Mouse (Mus musculus): Measurements from ENCODE around the gene Asb3. TPM values are rescaled to one million over a fixed set of nuclear protein-coding genes. Genes with fewer than 3 reads are reported as not detected.

Gene Asb3
- polyA plus RNA-seq, 1 experiment from 2014 or later, result 31.4 TPM

- ATAC-seq, result no peak
- H3K4me3 ChIP-seq (ENCODE audit: low read depth, low read length), result no peak overlapping the region
- no peak overlapping the region for H3K9ac ChIP-seq (ENCODE audit: low read depth, low read length)
- no peaks in the 10 kb centered on the region; the same call in 1 of the 2 replicates for H3K36me3 ChIP-seq (ENCODE audit: control insufficient read depth, insufficient read depth, low read length)
- 99% methylated on average over 3 of the region's 3 CpGs for WGBS
- no peak overlapping the region for H3K27ac ChIP-seq (ENCODE audit: low read length)
- H3K27me3 ChIP-seq (ENCODE audit: control insufficient read depth, insufficient read depth, low read depth, low read length), result no peaks in the 10 kb centered on the region
- H3K4me2 ChIP-seq (ENCODE audit: low read length), result no peak overlapping the region
- no peaks in the 10 kb centered on the region for H3K4me1 ChIP-seq (ENCODE audit: control insufficient read depth, insufficient read depth, low read length)
- H3K9me3 ChIP-seq (replicated peaks; ENCODE audit: control insufficient read depth, low read length, poor library complexity, severe bottlenecking), result no peaks in the 10 kb centered on the region
Measured at GRCm38 (mm10) chr11:30923283-30923682, 38.1 kb downstream of the Asb3 start.

GRCm38 (mm10) chr11:30928079-30928478 is 42.9 kb downstream of the Asb3 start:
- Histone ChIP-seq H3K9ac (ENCODE audit: low read depth, low read length) (no peak overlapping the region), H3K36me3 (ENCODE audit: control insufficient read depth, insufficient read depth, low read length) (peaks cover 5% of the 10 kb centered on the region), H3K27ac (ENCODE audit: low read length) (no peak overlapping the region), H3K4me3 (ENCODE audit: low read depth, low read length) (no peak overlapping the region), H3K4me1 (ENCODE audit: control insufficient read depth, insufficient read depth, low read length) (no peaks in the 10 kb centered on the region), H3K27me3 (ENCODE audit: control insufficient read depth, insufficient read depth, low read depth, low read length) (no peaks in the 10 kb centered on the region), H3K4me2 (ENCODE audit: low read length) (no peak overlapping the region), H3K9me3 (replicated peaks; ENCODE audit: control insufficient read depth, low read length, poor library complexity, severe bottlenecking) (no peaks in the 10 kb centered on the region)
- no peak for ATAC-seq

GRCm38 (mm10) chr11:30928498-30928897 is 43.3 kb downstream of the Asb3 start:
- ATAC-seq, result no peak
- WGBS, result 80% methylated on average over 1 of the region's 1 CpGs
- no peak overlapping the region for H3K4me2 ChIP-seq (ENCODE audit: low read length)
- H3K9ac ChIP-seq (ENCODE audit: low read depth, low read length), result no peak overlapping the region
- no peak overlapping the region for H3K4me3 ChIP-seq (ENCODE audit: low read depth, low read length)
- no peaks in the 10 kb centered on the region for H3K9me3 ChIP-seq (replicated peaks; ENCODE audit: control insufficient read depth, low read length, poor library complexity, severe bottlenecking)
- H3K27me3 ChIP-seq (ENCODE audit: control insufficient read depth, insufficient read depth, low read depth, low read length), result no peaks in the 10 kb centered on the region
- H3K36me3 ChIP-seq (ENCODE audit: control insufficient read depth, insufficient read depth, low read length), result peaks cover 5% of the 10 kb centered on the region
- H3K4me1 ChIP-seq (ENCODE audit: control insufficient read depth, insufficient read depth, low read length), result no peaks in the 10 kb centered on the region
- no peak overlapping the region for H3K27ac ChIP-seq (ENCODE audit: low read length)

GRCm38 (mm10) chr11:30943522-30943921 is 58.3 kb downstream of the Asb3 start:
- no peak for ATAC-seq
- Histone ChIP-seq H3K27me3 (ENCODE audit: control insufficient read depth, insufficient read depth, low read depth, low read length) (no peaks in the 10 kb centered on the region), H3K9me3 (replicated peaks; ENCODE audit: control insufficient read depth, low read length, poor library complexity, severe bottlenecking) (no peaks in the 10 kb centered on the region), H3K4me3 (ENCODE audit: low read depth, low read length) (no peak overlapping the region), H3K36me3 (ENCODE audit: control insufficient read depth, insufficient read depth, low read length) (peaks cover 47% of the 10 kb centered on the region), H3K4me1 (ENCODE audit: control insufficient read depth, insufficient read depth, low read length) (no peaks in the 10 kb centered on the region), H3K27ac (ENCODE audit: low read length) (no peak overlapping the region), H3K9ac (ENCODE audit: low read depth, low read length) (no peak overlapping the region), H3K4me2 (ENCODE audit: low read length) (no peak overlapping the region)
- 98% methylated on average over 2 of the region's 2 CpGs for WGBS

- no peak overlapping the region for H3K27ac ChIP-seq (ENCODE audit: low read length)
- no peaks in the 10 kb centered on the region for H3K27me3 ChIP-seq (ENCODE audit: control insufficient read depth, insufficient read depth, low read depth, low read length)
- H3K4me1 ChIP-seq (ENCODE audit: control insufficient read depth, insufficient read depth, low read length), result peaks cover 13% of the 10 kb centered on the region
- WGBS, result 79% methylated on average over 5 of the region's 5 CpGs
- peaks cover 19% of the 10 kb centered on the region; the same call in 1 of the 2 replicates for H3K36me3 ChIP-seq (ENCODE audit: control insufficient read depth, insufficient read depth, low read length)
- H3K9me3 ChIP-seq (replicated peaks; ENCODE audit: control insufficient read depth, low read length, poor library complexity, severe bottlenecking), result peaks cover 2% of the 10 kb centered on the region; the same call in 1 of the 2 replicates
- H3K9ac ChIP-seq (ENCODE audit: low read depth, low read length), result no peak overlapping the region
- peak overlapping the region; percentile 66 for H3K4me2 ChIP-seq (ENCODE audit: low read length)
- no peak for ATAC-seq
- peak overlapping the region; percentile 86 for H3K4me3 ChIP-seq (ENCODE audit: low read depth, low read length)
Measured at GRCm38 (mm10) chr11:30952829-30953228, 67.6 kb downstream of the Asb3 start.

GRCm38 (mm10) chr11:30953469-30954154 is 68.4 kb downstream of the Asb3 start:
- peaks cover 3% of the 10 kb centered on the region; the same call in 1 of the 2 replicates for H3K9me3 ChIP-seq (replicated peaks; ENCODE audit: control insufficient read depth, low read length, poor library complexity, severe bottlenecking)
- under 1% methylated on average over 19 of the region's 32 CpGs for WGBS
- H3K36me3 ChIP-seq (ENCODE audit: control insufficient read depth, insufficient read depth, low read length), result peaks cover 14% of the 10 kb centered on the region; the same call in 1 of the 2 replicates
- peak; percentile 93 for ATAC-seq
- peak overlapping the region; percentile 66 for H3K4me2 ChIP-seq (ENCODE audit: low read length)
- peak overlapping the region; percentile 79 for H3K27ac ChIP-seq (ENCODE audit: low read length)
- H3K4me1 ChIP-seq (ENCODE audit: control insufficient read depth, insufficient read depth, low read length), result peaks cover 13% of the 10 kb centered on the region
- peak overlapping the region; percentile 86 for H3K4me3 ChIP-seq (ENCODE audit: low read depth, low read length)
- H3K9ac ChIP-seq (ENCODE audit: low read depth, low read length), result peak overlapping the region; percentile 92
- H3K27me3 ChIP-seq (ENCODE audit: control insufficient read depth, insufficient read depth, low read depth, low read length), result no peaks in the 10 kb centered on the region

- H3K4me3 ChIP-seq (ENCODE audit: low read depth, low read length), result peak within 1 kb of the TSS; percentile 86
- ATAC-seq, result peak; percentile 99
- peaks cover 11% of the 10 kb centered on the region; the same call in 1 of the 2 replicates for H3K36me3 ChIP-seq (ENCODE audit: control insufficient read depth, insufficient read depth, low read length)
- H3K27me3 ChIP-seq (ENCODE audit: control insufficient read depth, insufficient read depth, low read depth, low read length), result no peaks in the 10 kb centered on the region
- under 1% methylated on average over 40 of the region's 40 CpGs for WGBS
- H3K27ac ChIP-seq (ENCODE audit: low read length), result peak within 1 kb of the TSS; percentile 79
- H3K4me1 ChIP-seq (ENCODE audit: control insufficient read depth, insufficient read depth, low read length), result peaks cover 13% of the 10 kb centered on the region
- H3K4me2 ChIP-seq (ENCODE audit: low read length), result peak within 1 kb of the TSS; percentile 89
- peak within 1 kb of the TSS; percentile 92 for H3K9ac ChIP-seq (ENCODE audit: low read depth, low read length)
- H3K9me3 ChIP-seq (replicated peaks; ENCODE audit: control insufficient read depth, low read length, poor library complexity, severe bottlenecking), result peaks cover 3% of the 10 kb centered on the region; the same call in 1 of the 2 replicates
Measured at GRCm38 (mm10) chr11:30954279-30954725, 69.1 kb downstream of the Asb3 start, which contains the start of gene Erlec1. Gene Erlec1 (minus strand): TSS chr11:30954335.

- Histone ChIP-seq H3K4me1 (ENCODE audit: control insufficient read depth, insufficient read depth, low read length) (peaks cover 9% of the 10 kb centered on the region), H3K9ac (ENCODE audit: low read depth, low read length) (no peak overlapping the region; the same call in 1 of the 2 replicates), H3K9me3 (replicated peaks; ENCODE audit: control insufficient read depth, low read length, poor library complexity, severe bottlenecking) (no peaks in the 10 kb centered on the region), H3K27me3 (ENCODE audit: control insufficient read depth, insufficient read depth, low read depth, low read length) (no peaks in the 10 kb centered on the region), H3K4me3 (ENCODE audit: low read depth, low read length) (peak overlapping the region; percentile 68; the same call in 1 of the 2 replicates), H3K36me3 (ENCODE audit: control insufficient read depth, insufficient read depth, low read length) (no peaks in the 10 kb centered on the region; the same call in 1 of the 2 replicates), H3K4me2 (ENCODE audit: low read length) (peak overlapping the region; percentile 56; the same call in 1 of the 2 replicates), H3K27ac (ENCODE audit: low read length) (no peak overlapping the region)
- no peak for ATAC-seq
- 27% methylated on average over 2 of the region's 2 CpGs for WGBS
Measured at GRCm38 (mm10) chr11:30985237-30985636, 100.0 kb downstream of the Asb3 start.
